Mouse (Mus musculus) kidney, adult 2 months (tissue): ENCODE measurements around the gene Selenoi. TPM values are rescaled to one million over a fixed set of nuclear protein-coding genes. Genes with fewer than 3 reads are reported as not detected.

ENCODE experiments used
- DNase-seq: peaks from one replicate; pipeline ENCODE4 v3.0.0; 2021
- H3K27ac ChIP-seq: fragments of 200-500 bp; 2 replicates; pipeline ENCODE4 v1.5.1; 2012; ENCODE audit warnings: low read depth, low read length, control low read depth, inconsistent platforms; ENCODE audit not compliant: insufficient read depth
- H3K27me3 ChIP-seq: fragments of 200-500 bp; replicated peaks from 2 replicates; pipeline ENCODE4 v1.6.1; 2012; ENCODE audit warnings: mild to moderate bottlenecking, moderate library complexity, low read length, inconsistent platforms; ENCODE audit not compliant: control insufficient read depth, insufficient read depth
- H3K36me3 ChIP-seq: fragments of 200-500 bp; 2 replicates; pipeline ENCODE4 v1.6.1; 2012; ENCODE audit warnings: mild to moderate bottlenecking, moderate library complexity, low read length, inconsistent platforms; ENCODE audit not compliant: control insufficient read depth, insufficient read depth
- H3K4me1 ChIP-seq: fragments of 200-500 bp; 2 replicates; pipeline ENCODE4 v1.6.1; 2011; ENCODE audit warnings: low read length; ENCODE audit not compliant: control insufficient read depth, insufficient read depth
- H3K4me3 ChIP-seq: fragments of 200-500 bp; 2 replicates; pipeline ENCODE4 v1.5.1; 2011; ENCODE audit warnings: mild to moderate bottlenecking, low read depth, low read length, control low read depth; ENCODE audit not compliant: insufficient read depth
- CTCF ChIP-seq: fragments of 200-500 bp; conservative IDR thresholded peaks from 2 replicates; pipeline ENCODE4 v1.5.1; 2011; ENCODE audit warnings: low read depth, mild to moderate bottlenecking, control low read depth, low read length, moderate library complexity, mixed read lengths; ENCODE audit not compliant: insufficient read depth, insufficient read length
- POLR2A ChIP-seq: fragments of 200-500 bp; IDR thresholded peaks from one replicate; pipeline ENCODE4 v1.6.1; 2011; ENCODE audit warnings: low read depth, low read length, control low read depth
- WGBS: fragments of 180-500 bp; shearing (Covaris S2); methylation state at CpG from one replicate; pipeline ENCODE4 v1.1.7; 2018; 5-methylcytosine and 5-hydroxymethylcytosine counted together
- polyA plus RNA-seq: library from polyadenylated mRNA; depleted of rRNA; stranded (reverse); fragments of >200 nt; gene quantifications from 2 replicates; pipeline ENCODE4 v1.2.3, GENCODE M21; 2012

The Selenoi gene
- polyA plus RNA-seq, 1 experiment: 20.0 TPM

DNA sequence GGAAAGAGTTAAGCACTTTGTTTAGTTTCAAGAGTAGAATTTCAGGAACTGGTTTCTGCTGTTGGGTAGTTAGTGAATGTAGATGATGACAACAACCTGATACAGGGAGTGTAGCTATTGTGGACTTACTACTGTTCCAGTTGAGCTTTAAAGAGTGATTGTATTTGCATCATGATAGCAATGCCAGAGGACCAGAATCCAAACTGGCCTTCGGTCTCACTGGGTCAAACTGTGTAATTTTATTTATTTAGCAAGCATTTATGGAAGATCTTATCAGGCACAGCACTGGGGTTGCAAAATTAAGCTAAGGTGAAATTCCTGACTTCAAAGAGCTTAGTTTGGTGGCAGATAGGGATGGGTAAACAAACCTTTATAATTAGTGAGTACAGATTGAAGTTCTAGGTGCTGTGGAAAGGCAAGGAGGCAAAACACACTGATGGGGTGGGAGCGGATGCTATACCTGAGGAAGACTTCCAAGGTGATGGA, 3.3 kb downstream of the Selenoi start:
- Histone ChIP-seq H3K27me3 (no peaks in the 10 kb centered on the region), H3K27ac (no peak overlapping the region), H3K36me3 (no peaks in the 10 kb centered on the region), H3K4me3 (no peak overlapping the region), H3K4me1 (peaks cover 7% of the 10 kb centered on the region; the same call in 1 of the 2 replicates)
- 88% methylated on average over 2 of the region's 2 CpGs for WGBS
- TF ChIP-seq POLR2A (no peak), CTCF (no peak)
- DNase-seq: no peak

DNA sequence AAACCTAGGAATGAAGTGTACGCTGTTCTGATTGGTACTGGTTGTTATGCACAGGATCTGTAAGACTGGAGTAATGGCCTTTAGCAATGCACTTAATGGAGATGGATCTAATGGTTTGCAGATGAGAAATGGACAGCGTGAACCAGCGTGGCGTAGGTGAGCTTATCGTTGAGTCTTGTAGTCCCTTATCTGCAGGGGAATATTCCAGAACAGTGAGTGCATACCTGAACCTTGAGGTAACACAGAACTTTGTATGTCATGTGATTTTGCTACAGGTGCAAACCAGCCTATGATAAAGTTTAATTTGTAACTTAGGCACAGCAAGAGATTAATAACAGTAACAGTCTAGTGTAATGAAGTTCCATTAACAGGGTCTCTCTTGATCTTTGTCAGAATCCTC, 6.2 kb downstream of the Selenoi start:
- Histone ChIP-seq H3K27me3 (no peaks in the 10 kb centered on the region), H3K36me3 (no peaks in the 10 kb centered on the region), H3K4me3 (no peak overlapping the region), H3K27ac (no peak overlapping the region), H3K4me1 (peaks cover 6% of the 10 kb centered on the region; the same call in 1 of the 2 replicates)
- TF ChIP-seq POLR2A: no peak
- no peak for TF ChIP-seq CTCF
- DNase-seq: no peak
- 84% methylated on average over 5 of the region's 5 CpGs for WGBS

DNA sequence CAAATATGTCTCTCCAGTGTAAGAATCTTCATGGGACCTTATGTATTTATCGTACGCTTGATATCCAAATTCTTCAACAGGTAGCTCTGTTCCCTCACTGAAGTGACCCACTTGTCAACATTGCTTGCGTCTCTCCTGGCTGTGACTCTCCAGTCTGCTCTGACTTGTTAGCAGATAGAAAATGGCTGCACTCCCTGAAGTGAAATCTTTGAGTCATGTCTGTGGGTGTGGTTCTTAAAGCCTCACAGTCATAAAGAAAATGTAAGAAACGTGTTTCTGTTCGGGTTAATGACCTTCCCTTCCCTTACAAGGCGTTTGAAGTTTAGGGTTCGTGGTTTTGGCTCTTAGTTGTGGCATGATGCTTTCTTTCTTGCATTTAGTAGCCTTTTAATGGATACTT, 8.2 kb downstream of the Selenoi start:
- H3K36me3 ChIP-seq: no peaks in the 10 kb centered on the region
- WGBS: 81% methylated on average over 7 of the region's 7 CpGs
- DNase-seq: no peak
- TF ChIP-seq POLR2A (no peak), CTCF (no peak)
- no peaks in the 10 kb centered on the region for H3K27me3 ChIP-seq
- peaks cover 6% of the 10 kb centered on the region; the same call in 1 of the 2 replicates for H3K4me1 ChIP-seq
- no peak overlapping the region for H3K27ac ChIP-seq
- H3K4me3 ChIP-seq: no peak overlapping the region

DNA sequence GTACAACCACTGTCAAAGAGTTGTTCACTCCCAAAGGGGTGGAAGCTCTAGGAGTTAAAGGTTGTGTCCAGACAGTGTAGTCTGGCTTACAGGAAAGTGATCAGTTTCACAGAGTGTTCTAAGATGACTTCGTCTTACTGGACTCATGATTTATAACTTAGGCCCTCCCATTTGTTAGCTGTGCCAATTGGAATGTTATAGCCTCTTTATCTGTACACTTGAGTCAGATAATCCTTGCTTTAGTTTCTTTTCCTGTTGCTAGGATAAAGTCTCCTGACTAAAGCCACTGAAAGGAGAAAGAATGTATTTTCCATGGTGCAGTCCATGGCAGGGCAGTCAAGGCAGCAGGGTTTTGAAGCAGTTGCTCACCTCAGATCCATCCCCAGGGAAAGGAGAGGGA, 10.0 kb downstream of the Selenoi start:
- Histone ChIP-seq H3K27me3 (no peaks in the 10 kb centered on the region), H3K27ac (no peak overlapping the region), H3K36me3 (no peaks in the 10 kb centered on the region), H3K4me3 (no peak overlapping the region), H3K4me1 (peaks cover 6% of the 10 kb centered on the region; the same call in 1 of the 2 replicates)
- 20% methylated on average over 1 of the region's 1 CpGs for WGBS
- TF ChIP-seq CTCF (no peak), POLR2A (no peak)
- DNase-seq: no peak

DNA sequence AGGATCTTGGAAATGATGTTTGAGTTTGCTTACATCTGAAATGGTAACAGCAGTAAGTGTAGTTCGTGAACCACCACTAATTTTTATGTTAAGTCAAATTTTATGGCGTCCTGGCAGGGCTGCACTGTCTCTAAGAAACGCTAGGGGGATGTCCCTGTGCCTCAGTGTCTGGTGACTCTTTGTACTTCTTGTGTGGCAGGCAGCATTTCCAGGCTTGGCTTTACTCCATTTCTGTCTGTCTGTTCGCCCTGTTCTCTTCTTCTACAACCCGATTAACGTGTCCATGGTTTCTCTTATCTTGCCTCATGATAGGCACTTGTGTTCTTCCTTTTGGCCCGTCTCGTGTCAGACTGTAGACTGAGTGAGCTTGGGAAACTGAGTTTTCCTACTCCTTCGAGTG, 11.4 kb downstream of the Selenoi start:
- DNase-seq: no peak
- Histone ChIP-seq H3K27ac (no peak overlapping the region), H3K36me3 (no peaks in the 10 kb centered on the region), H3K4me3 (no peak overlapping the region), H3K27me3 (no peaks in the 10 kb centered on the region), H3K4me1 (peaks cover 6% of the 10 kb centered on the region; the same call in 1 of the 2 replicates)
- 70% methylated on average over 9 of the region's 9 CpGs for WGBS
- TF ChIP-seq POLR2A: no peak
- TF ChIP-seq CTCF: peak; percentile 28; the same call in 1 of the 2 replicates

DNA sequence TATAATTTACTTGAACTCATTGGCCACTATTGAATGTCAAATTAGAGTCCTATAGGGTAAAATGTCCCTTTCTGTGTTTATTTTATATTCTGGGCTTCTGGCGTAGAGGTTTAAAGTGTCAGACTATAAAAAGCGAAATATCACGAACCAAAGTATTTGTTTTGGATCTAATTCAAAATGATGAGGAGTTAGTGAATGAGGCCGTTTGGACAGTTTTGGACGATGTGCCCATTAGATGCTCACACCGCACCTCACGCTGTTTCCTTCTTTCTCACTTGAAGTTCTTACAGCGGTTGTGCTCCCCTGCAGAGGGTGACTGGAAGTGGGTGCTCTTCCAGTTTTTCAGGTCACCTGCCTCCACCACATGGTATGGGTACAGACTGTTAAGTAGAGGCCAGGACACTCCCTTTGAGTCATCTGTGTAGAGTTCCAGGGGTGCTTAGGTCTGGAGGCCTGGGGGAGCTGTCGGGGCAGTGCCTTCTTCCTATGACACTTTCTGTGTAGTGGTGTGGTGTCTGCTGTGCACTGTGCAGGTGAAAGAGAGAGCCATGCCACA, 13.6 kb downstream of the Selenoi start:
- Histone ChIP-seq H3K27me3 (no peaks in the 10 kb centered on the region), H3K36me3 (no peaks in the 10 kb centered on the region), H3K4me3 (no peak overlapping the region), H3K27ac (no peak overlapping the region), H3K4me1 (peaks cover 4% of the 10 kb centered on the region; the same call in 1 of the 2 replicates)
- no peak for TF ChIP-seq POLR2A
- no peak for TF ChIP-seq CTCF
- 86% methylated on average over 9 of the region's 9 CpGs for WGBS
- no peak for DNase-seq

DNA sequence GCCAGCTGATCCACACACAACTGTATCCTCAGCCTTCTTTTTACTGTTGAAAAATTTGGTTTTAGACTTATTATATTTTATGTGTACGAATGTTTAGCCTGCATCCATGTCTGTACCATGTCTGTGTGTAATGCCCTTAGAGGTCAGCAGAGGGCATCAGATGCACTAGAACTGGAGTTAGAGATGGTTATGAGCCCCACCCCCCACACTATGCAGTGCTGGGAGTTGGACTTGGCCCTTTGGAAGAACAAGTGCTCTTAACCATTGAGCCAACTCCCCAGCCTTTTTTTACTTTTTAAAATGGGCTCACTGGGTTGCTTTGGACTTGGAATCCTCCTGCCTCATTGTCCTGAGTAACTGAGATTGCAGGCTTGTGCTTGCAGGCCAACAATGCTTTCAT, 15.3 kb downstream of the Selenoi start:
- H3K4me1 ChIP-seq: no peaks in the 10 kb centered on the region
- no peak overlapping the region for H3K4me3 ChIP-seq
- WGBS: 98% methylated on average over 1 of the region's 1 CpGs
- no peak overlapping the region for H3K27ac ChIP-seq
- no peaks in the 10 kb centered on the region for H3K36me3 ChIP-seq
- H3K27me3 ChIP-seq: no peaks in the 10 kb centered on the region
- TF ChIP-seq POLR2A (no peak), CTCF (peak; percentile 37; the same call in 1 of the 2 replicates)
- DNase-seq: peak; percentile 36
